Mouse (Mus musculus): Measurements from ENCODE around the gene Gm10681.
"Not testable (repeated sequence)": the region's sequence is repeated elsewhere in the genome, so short reads cannot be mapped to it uniquely, and the experiment has no call there.

The Gm10681 gene

DNA sequence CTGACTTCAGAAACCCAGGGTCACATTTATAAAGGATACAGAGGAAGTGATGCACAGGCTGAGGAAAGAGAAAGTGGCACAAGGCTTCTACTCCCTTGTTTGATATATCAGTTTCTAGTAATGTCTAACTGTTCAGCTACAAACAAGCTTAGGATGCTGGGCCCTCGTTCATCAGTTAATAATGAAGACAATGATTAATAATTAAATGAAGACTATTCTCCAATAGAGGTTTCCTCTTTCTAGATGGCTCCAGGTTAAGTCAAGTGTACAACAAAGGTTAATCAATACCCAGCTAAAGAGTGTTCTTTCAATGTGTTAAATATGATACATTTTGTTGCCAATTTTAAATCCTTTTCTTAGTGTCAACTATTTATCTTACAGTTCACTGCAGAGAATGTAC lies 78.2 kb downstream of the Gm10681 start, which contains the start of gene Hsd3b4:
TSS of gene Hsd3b4 (minus strand) at position 101 of the 400 bp plus-strand sequence.
- DNase-seq (ENCODE audit: low read depth) = not testable (repeated sequence)

- DNase-seq (ENCODE audit: low read depth) = not testable (repeated sequence)
Measured at GRCm38 (mm10) chr3:98507229-98507628, 81.4 kb downstream of the Gm10681 start.

All from naive thymus-derived CD4-positive, alpha-beta T cell, adult 2 months (primary cell).